Mouse (Mus musculus): ENCODE results near the gene Mettl7a1.

- no peak for TF ChIP-seq POLR2A (IDR thresholded peaks at IDR 0.05; ENCODE audit: low read depth, low read length)
- TF ChIP-seq CTCF (IDR thresholded peaks at IDR 0.05; ENCODE audit: borderline replicate concordance, insufficient read depth, low read length) = no peak
Measured at GRCm38 (mm10) chr15:100306201-100306600, 2.3 kb downstream of the Mettl7a1 start.

Measured in embryonic fibroblast, embryonic 13.5 days (primary cell).